Mouse (Mus musculus) right cerebral cortex, postnatal 10 days (tissue): Measurements from ENCODE around the gene Gmppb.

Source experiments
- DNase-seq, 2 experiments: peaks; one replicate each; pipeline ENCODE4 v3.0.0; 2021; ENCODE audit warnings: low spot score in 2 of 2

Gene Gmppb

GRCm38 (mm10) chr9:108073141-108073930, 24.3 kb downstream of the Gmppb start:
- no peak for DNase-seq

- DNase-seq, result no peak
Observed at GRCm38 (mm10) chr9:108080168-108080567, 31.1 kb downstream of the Gmppb start, which contains the start of gene Mst1. TSS of gene Mst1 (plus strand) at chr9:108080436.

DNA sequence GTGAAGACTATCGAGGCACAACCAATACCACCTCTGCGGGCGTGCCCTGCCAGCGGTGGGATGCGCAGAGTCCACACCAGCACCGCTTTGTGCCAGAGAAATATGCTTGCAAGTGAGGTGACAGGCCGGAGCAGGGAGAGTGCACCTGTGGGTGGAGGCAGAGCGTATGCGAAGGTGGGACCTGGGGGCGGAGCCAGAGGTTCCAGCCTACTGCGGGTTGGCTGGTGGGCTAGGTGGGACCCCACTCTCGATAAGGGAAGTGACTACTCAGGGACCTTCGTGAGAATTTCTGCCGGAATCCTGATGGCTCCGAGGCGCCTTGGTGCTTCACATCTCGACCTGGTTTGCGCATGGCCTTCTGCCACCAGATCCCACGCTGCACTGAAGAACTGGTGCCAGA, 33.5 kb downstream of the Gmppb start:
- DNase-seq, result no peak

DNA sequence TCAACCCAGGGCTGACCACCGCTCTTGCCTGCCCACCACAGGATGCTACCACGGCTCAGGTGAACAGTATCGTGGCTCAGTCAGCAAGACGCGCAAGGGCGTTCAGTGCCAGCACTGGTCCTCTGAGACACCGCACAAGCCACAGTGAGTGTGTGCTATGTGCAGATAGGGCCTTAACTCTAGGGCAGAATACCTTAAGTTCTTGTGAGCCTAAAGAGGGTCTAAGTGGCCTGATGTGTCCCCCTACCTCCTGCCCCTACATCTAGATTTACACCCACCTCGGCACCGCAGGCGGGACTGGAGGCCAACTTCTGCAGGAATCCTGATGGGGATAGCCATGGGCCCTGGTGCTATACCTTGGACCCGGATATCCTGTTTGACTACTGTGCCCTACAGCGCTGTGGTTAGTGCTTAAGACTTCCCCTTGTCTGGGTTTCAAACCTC, 34.0 kb downstream of the Gmppb start, which contains the start of gene Rnf123:
Rnf123 (minus strand) TSS at position 359 of the 444 bp plus-strand sequence.
- no peak for DNase-seq

- no peak for DNase-seq
Observed at GRCm38 (mm10) chr9:108083561-108083960, 34.5 kb downstream of the Gmppb start.

- no peak for DNase-seq
Observed at GRCm38 (mm10) chr9:108085261-108085660, 36.2 kb downstream of the Gmppb start.

DNA sequence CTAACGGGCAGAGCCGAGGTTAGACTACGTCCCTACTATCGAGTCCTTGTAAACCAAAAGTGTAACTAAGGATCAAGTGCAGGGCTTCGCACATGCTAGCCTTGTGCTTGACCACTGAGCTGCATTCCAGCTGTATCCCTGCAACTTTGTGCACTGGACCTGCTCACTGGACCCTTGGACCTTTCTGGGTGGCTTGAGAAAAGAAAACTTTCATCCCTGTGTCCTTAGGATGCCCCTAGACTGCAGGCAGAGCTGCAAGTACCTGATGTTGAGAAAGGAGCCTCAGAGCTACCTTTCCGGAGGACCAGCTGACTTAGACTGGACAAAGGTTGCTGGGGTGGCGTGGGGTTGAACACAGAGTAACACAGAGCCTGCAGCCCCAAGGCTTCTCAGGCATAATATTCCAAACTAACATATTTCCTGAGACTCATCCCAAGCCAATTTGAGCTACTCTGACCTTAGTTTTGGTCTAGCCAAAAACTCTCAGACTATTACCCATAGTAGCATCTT, 41.6 kb downstream of the Gmppb start:
- DNase-seq, result no peak

DNA sequence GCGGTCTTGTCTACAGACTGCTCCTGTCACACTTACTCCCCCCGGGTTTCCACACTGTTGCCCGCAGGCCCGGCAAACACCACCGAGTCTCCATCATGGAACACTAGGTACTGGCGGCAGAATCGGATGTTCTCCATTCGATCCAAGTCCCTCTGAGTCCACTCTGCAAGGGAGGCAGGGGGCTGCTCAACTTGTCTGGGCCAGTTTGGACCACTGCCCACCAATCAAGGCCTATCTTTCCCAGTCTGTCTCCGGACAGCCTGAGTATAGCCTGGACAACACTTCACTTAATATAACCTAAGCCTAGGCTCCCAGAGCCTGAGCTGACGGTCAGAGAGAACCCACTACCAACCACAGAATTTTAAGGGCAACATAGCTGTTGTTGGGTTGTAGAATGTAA, 44.5 kb downstream of the Gmppb start:
- no peak for DNase-seq

DNA sequence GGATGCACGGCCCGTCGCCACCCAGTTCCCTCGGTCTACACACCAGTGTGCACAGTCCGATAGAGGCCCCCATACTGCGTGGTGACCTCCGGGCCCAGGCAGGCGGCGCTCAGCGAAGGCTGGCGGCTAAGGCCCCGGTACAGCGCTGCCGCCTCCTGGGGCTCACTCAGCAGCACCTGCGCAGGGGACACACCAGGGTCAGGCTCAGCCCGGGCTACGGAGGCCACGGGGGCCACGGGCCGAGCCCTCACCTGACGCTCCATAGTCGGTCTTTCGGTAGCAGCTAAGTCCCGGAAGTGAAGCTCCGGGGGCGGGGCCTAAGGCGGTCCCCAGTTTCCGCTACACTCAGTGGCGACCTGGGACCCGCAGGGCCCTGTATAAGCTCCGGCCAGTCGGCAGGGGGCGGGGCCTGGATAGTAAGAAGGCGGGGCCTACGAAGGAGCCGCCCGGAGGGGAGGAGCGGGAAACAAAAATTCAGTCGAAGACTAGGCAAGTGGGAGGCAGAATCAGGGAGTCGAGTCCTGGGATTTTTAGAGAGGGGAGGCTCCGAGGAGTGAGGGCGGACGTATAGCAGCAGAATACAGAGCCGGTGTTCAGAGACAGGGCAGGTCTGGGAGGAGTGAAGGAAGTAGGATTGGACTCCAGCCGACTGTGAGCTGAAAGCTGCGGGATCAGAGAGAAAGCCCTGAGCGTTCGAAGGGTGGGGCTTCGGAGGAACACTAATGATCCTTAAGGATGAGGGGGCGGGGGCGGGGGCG, 45.3 kb downstream of the Gmppb start, which contains the start of gene Apeh:
Apeh (minus strand) TSS at position 423 of the 758 bp plus-strand sequence.
- peak; percentile 93 to 94 for DNase-seq

DNA sequence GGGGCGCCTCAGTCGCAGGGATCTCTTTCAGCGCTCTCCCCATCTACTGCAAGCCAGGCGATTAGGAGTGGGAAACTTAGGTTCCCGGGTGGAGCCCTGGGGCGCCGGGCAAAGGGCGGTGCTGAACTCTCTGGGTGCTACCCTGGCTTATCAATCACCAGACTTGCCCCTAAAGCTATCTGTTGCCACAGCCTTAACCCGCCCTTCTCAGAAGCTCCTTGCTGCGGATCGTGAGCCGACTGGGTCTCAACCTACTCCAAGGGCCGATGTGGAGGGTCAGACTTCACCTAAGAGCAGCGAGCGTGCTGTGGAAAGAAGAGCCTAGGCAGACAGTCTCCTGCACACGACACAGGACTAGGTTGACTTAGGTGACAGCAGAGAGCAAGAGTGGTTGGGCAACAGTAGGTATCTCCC, 46.0 kb downstream of the Gmppb start:
- no peak for DNase-seq

- peak in 1 of 2 experiments; percentile 79 for DNase-seq
Observed at GRCm38 (mm10) chr9:108095518-108095917, 46.5 kb downstream of the Gmppb start.

DNA sequence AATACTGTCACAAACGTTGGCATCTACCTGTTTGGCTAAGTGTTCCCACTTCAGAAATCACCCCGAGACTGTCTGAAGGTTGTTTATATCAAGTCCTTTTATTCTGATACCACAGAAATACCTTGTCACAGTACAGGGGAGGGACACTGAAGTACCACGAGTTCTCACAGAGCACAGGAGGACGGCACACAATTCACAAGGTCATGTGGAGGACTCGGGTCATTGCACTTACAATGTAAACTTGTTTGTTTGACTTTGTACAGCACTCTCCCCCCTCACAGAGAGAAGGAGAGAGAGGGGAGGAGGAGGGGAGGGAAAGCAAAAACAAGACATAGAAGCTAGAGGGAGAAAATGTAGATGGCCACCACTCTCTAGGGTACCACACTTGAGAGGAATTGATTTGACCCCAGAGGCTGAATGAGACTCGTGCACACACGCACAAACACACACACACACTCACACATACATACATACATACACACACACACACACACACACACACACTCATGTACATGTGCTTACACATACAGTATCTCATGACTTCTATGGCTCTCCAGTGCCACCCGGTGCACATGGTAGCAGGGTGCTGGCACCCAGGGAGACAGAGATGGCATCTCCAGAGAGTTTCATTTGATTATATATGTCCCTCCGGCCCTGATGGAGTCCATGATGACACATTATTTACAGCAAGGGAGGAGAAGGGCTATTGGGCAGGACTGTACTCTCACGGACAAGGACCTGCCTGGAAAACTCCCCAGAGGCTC, 47.1 kb downstream of the Gmppb start:
- no peak for DNase-seq

- no peak for DNase-seq
Observed at GRCm38 (mm10) chr9:108099619-108100018, 50.6 kb downstream of the Gmppb start.
